Mouse (Mus musculus): ENCODE data around the gene Trpv5. TPM values are rescaled to one million over a fixed set of nuclear protein-coding genes. Genes with fewer than 3 reads are reported as not detected.

Gene Trpv5
- polyA plus RNA-seq, 1 experiment from 2014 or later: not detected

- no peak for TF ChIP-seq CTCF (IDR thresholded peaks at IDR 0.05)
- H3K27me3 ChIP-seq: no peaks in the 10 kb centered on the region
- ChIA-PET CTCF (no interaction called here), POLR2A (no interaction called here)
- ATAC-seq: no peak
- DNase-seq (ENCODE audit: low read depth, low spot score): no peak
- in situ Hi-C loops (cut with MboI; ENCODE audit: low pct_unique_long_range_greater_than_20kb): no loop called here
Observed at GRCm38 (mm10) chr6:41684131-41684530, 3.6 kb upstream of the Trpv5 start, which contains the start of gene Llcfc1. Gene Llcfc1, plus strand, starts transcription at chr6:41684431.

- ChIA-PET POLR2A (no interaction called here), CTCF (no interaction called here)
- in situ Hi-C loops (cut with MboI; ENCODE audit: low pct_unique_long_range_greater_than_20kb): no loop called here
- no peaks in the 10 kb centered on the region for H3K27me3 ChIP-seq
- ATAC-seq: no peak
- TF ChIP-seq CTCF (IDR thresholded peaks at IDR 0.05): no peak
- no peak for DNase-seq (ENCODE audit: low read depth, low spot score)
Observed at GRCm38 (mm10) chr6:41681656-41682055, 1.1 kb upstream of the Trpv5 start.

- CTCF ChIA-PET: no interaction called here
- no peak for DNase-seq (ENCODE audit: low read depth, low spot score)
- POLR2A ChIA-PET: no interaction called here
Observed at GRCm38 (mm10) chr6:41676530-41676929, 4.0 kb downstream of the Trpv5 start.

GRCm38 (mm10) chr6:41662320-41662719, 18.2 kb downstream of the Trpv5 start:
- TF ChIP-seq CTCF (IDR thresholded peaks at IDR 0.05): peak; percentile 52

More at GRCm38 (mm10) chr6:41676530-41676929, 4.0 kb downstream of the Trpv5 start:
- in situ Hi-C loops (cut with MboI; ENCODE audit: low pct_unique_long_range_greater_than_20kb): no loop called here
- H3K27me3 ChIP-seq: peaks cover 3% of the 10 kb centered on the region
- no peak for ATAC-seq
- TF ChIP-seq CTCF (IDR thresholded peaks at IDR 0.05): no peak

DNA sequence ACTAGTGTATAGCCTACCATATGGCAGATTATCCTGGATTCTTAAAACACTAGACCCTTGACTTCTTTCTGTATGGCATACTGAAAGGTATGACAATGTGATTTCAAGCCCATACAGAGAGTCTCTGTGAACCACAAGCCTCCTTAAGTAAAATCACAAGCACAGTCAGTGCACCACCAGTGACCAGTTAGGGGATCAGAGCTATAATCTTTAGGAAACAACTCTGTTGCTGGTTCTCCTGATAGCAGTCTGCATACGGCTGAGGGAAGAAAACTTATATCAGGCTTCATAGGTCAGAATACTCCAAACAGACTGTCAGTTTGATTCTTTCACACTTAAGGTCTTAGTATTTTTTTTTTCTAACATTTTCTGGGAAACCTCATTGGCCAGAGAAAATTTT, 22.1 kb downstream of the Trpv5 start:
- no peak for TF ChIP-seq CTCF (IDR thresholded peaks at IDR 0.05)
- in situ Hi-C loops (cut with MboI; ENCODE audit: low pct_unique_long_range_greater_than_20kb): no loop called here
- DNase-seq (ENCODE audit: low read depth, low spot score) (no peak), ATAC-seq (no peak)
- POLR2A ChIA-PET: interaction anchor here (1.0 kb wide), 1 partner anchor 11 kb away, joined by 3 read pairs; no protein-coding TSS in a partner anchor
- peaks cover 6% of the 10 kb centered on the region for H3K27me3 ChIP-seq
- CTCF ChIA-PET: no interaction called here

More at GRCm38 (mm10) chr6:41662320-41662719, 18.2 kb downstream of the Trpv5 start:
- CTCF ChIA-PET: no interaction called here
- peaks cover under 1% of the 10 kb centered on the region for H3K27me3 ChIP-seq
- in situ Hi-C loops (cut with MboI; ENCODE audit: low pct_unique_long_range_greater_than_20kb): no loop called here
- POLR2A ChIA-PET: no interaction called here
- no peak for DNase-seq (ENCODE audit: low read depth, low spot score)
- ATAC-seq: no peak

DNA sequence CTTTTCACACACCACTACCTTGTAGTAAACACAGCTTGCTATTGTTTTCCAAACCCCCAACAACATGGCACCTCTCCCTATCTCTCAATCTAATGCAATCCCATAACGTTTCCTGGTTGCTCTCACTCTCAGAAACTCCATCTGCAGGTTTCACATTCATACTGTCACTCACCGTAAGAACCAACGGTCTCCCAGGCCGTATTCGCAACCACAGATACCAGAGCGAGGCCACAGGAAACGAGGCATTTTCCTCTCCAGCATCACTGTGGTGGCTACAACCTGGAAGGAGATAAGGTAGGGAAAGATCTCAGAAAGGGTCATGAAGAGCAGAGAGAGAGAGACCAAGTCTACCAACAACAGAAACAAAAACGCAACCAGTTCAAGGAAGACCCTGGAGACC, 25.9 kb downstream of the Trpv5 start:
- peaks cover 6% of the 10 kb centered on the region for H3K27me3 ChIP-seq
- ATAC-seq: no peak
- POLR2A ChIA-PET: no interaction called here
- no peak for DNase-seq (ENCODE audit: low read depth, low spot score)
- in situ Hi-C loops (cut with MboI; ENCODE audit: low pct_unique_long_range_greater_than_20kb): no loop called here
- TF ChIP-seq CTCF (IDR thresholded peaks at IDR 0.05): no peak
- CTCF ChIA-PET: no interaction called here

- peaks cover 6% of the 10 kb centered on the region for H3K27me3 ChIP-seq
- no peak for ATAC-seq
- TF ChIP-seq CTCF (IDR thresholded peaks at IDR 0.05): no peak
- ChIA-PET CTCF (interaction anchor here (0.8 kb wide), 1 partner anchor 12 kb away, joined by 3 read pairs; no protein-coding TSS in a partner anchor), POLR2A (no interaction called here)
- no peak for DNase-seq (ENCODE audit: low read depth, low spot score)
- in situ Hi-C loops (cut with MboI; ENCODE audit: low pct_unique_long_range_greater_than_20kb): no loop called here
Observed at GRCm38 (mm10) chr6:41653173-41653572, 27.4 kb downstream of the Trpv5 start.

DNA sequence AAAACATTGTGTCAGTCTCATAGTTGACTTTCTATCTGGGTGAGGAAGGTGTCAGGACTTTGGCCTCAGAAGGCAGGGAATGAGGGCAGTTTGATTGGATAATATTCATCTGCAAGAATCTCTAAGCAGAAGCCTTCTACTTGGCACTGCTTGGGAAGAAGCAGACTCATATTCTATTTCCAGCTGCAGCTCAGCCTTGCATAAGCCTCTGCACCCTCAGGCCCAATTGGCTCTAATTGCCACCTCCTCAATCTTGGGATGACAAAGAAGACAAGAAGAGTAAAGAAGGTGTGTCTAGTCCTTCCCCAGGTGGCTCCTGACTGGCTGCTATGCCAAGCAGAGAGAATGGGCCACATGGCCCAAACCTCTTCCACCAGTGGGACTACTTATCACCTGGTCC, 33.9 kb downstream of the Trpv5 start:
- no peak for TF ChIP-seq CTCF (IDR thresholded peaks at IDR 0.05)
- DNase-seq (ENCODE audit: low read depth, low spot score): no peak
- in situ Hi-C loops (cut with MboI; ENCODE audit: low pct_unique_long_range_greater_than_20kb): no loop called here
- ChIA-PET POLR2A (interaction anchor here (1.5 kb wide), 1 partner anchor 11 kb away, joined by 3 read pairs; no protein-coding TSS in a partner anchor), CTCF (no interaction called here)
- H3K27me3 ChIP-seq: peaks cover 6% of the 10 kb centered on the region
- ATAC-seq: no peak

DNA sequence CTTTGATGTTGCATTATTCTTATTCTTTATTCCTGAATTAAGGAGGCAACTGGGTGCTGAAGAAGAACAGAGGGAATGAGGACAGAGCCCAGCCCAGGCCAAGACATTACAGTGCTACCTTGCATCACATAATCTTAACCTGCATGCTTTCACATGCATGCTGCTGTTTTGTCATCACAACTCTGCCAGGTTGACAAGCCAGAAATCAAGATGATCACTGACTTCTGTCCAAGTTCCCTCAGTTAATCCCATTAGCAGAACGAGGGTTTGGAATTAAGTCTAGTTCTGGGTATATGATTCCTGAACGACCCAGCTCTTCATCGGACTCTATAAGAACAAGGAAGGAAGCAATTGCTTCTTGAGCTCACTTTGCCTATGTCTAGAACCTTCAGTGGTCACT, 34.3 kb downstream of the Trpv5 start:
- DNase-seq (ENCODE audit: low read depth, low spot score) (no peak), ATAC-seq (no peak)
- in situ Hi-C loops (cut with MboI; ENCODE audit: low pct_unique_long_range_greater_than_20kb): no loop called here
- peaks cover 6% of the 10 kb centered on the region for H3K27me3 ChIP-seq
- ChIA-PET POLR2A (no interaction called here), CTCF (no interaction called here)
- TF ChIP-seq CTCF (IDR thresholded peaks at IDR 0.05): no peak

DNA sequence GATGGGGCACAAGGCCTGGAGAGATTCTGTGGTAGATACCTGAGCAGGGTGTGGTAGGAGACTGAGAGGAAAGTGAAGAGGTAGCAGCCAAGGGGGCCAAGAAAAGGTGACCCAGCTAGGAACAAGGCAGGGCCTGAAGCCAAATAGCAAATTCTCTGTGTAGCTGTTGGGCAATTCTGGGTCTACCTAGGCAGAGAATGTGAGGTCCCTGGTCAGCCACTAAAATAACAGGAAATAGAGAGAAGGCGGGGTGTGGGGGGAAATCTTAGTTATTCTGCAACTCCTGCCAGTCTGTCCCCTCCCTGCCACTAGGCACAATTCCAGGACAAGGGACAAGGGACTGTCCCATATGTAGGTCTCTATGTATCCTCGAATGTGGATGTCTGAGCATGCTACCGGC, 37.3 kb downstream of the Trpv5 start:
- ChIA-PET POLR2A (interaction anchor here (0.6 kb wide), 1 partner anchor 16 kb away, joined by 3 read pairs; no protein-coding TSS in a partner anchor), CTCF (interaction anchor here (0.6 kb wide), 1 partner anchor 13 kb away, joined by 3 read pairs; no protein-coding TSS in a partner anchor)
- DNase-seq (ENCODE audit: low read depth, low spot score) (no peak), ATAC-seq (no peak)
- in situ Hi-C loops (cut with MboI; ENCODE audit: low pct_unique_long_range_greater_than_20kb): no loop called here
- TF ChIP-seq CTCF (IDR thresholded peaks at IDR 0.05): no peak
- H3K27me3 ChIP-seq: peaks cover 6% of the 10 kb centered on the region

- in situ Hi-C loops (cut with MboI; ENCODE audit: low pct_unique_long_range_greater_than_20kb): no loop called here
- H3K27me3 ChIP-seq: peaks cover 3% of the 10 kb centered on the region
- DNase-seq (ENCODE audit: low read depth, low spot score) (no peak), ATAC-seq (no peak)
- POLR2A ChIA-PET: interaction anchor here (0.6 kb wide), 1 partner anchor 17 kb away, joined by 3 read pairs; no protein-coding TSS in a partner anchor
- TF ChIP-seq CTCF (IDR thresholded peaks at IDR 0.05): no peak
- CTCF ChIA-PET: interaction anchor here (0.6 kb wide), 1 partner anchor 14 kb away, joined by 3 read pairs; no protein-coding TSS in a partner anchor
Observed at GRCm38 (mm10) chr6:41642765-41643164, 37.8 kb downstream of the Trpv5 start.

All from Patski (cell line).